Mouse (Mus musculus): Measurements from ENCODE around the gene Ms4a5.

Ms4a5 gene

GRCm38 (mm10) chr19:11232348-11232747 is 51.3 kb downstream of the Ms4a5 start, which contains the start of gene Ms4a12:
Ms4a12 (minus strand) TSS chr19:11232448.
- DNase-seq (ENCODE audit: low read depth, low spot score), result no peak

Data from c-Kit-negative CD71-positive TER-119-positive erythroid progenitor cells, embryonic 14.5 days (primary cell).